Mouse (Mus musculus) MEL (cell line): ENCODE data around the gene Gstm4. TPM values are rescaled to one million over a fixed set of nuclear protein-coding genes. Genes with fewer than 3 reads are reported as not detected.

ENCODE experiments used
- DNase-seq: peaks from one replicate; pipeline ENCODE4 v3.0.0; 2011; ENCODE audit warnings: low read depth, low spot score
- H3K27ac ChIP-seq: 2 replicates; pipeline ENCODE4 v1.5.1; 2012; ENCODE audit warnings: low read depth, mild to moderate bottlenecking, control low read depth, low read length, moderate library complexity; ENCODE audit not compliant: control insufficient read depth
- H3K27me3 ChIP-seq, 2 experiments: fragments of 150-350 bp in 1 of 2; sonication (generic) in 1 of 2; 2 replicates each; pipeline ENCODE4 v1.6.1; 2012; ENCODE audit warnings: low read length in 2 of 2, mild to moderate bottlenecking in 2 of 2, improper control_type of control experiment in 1 of 2, moderate library complexity in 1 of 2; ENCODE audit not compliant: insufficient read depth in 2 of 2, control insufficient read depth in 1 of 2
- H3K36me3 ChIP-seq, 2 experiments: 2 replicates each; pipeline ENCODE4 v1.6.1; 2012 to 2014; ENCODE audit warnings: low read length in 2 of 2, improper control_type of control experiment in 1 of 2, inconsistent platforms in 1 of 2, mild to moderate bottlenecking in 1 of 2; ENCODE audit not compliant: insufficient read depth in 2 of 2, control insufficient read depth in 1 of 2
- H3K4me1 ChIP-seq, 2 experiments: fragments of 150-350 bp in 1 of 2; sonication (generic) in 1 of 2; 2 replicates each; pipeline ENCODE4 v1.6.1; 2012; ENCODE audit warnings: low read length in 2 of 2, improper control_type of control experiment in 1 of 2, mild to moderate bottlenecking in 1 of 2; ENCODE audit not compliant: insufficient read depth in 2 of 2, control insufficient read depth in 1 of 2
- H3K4me3 ChIP-seq, 2 experiments: fragments of 150-350 bp in 1 of 2; sonication (generic) in 1 of 2; 2 replicates each; pipeline ENCODE4 v1.5.1; 2012; ENCODE audit warnings: low read depth in 2 of 2, low read length in 2 of 2, mild to moderate bottlenecking in 2 of 2, moderate library complexity in 2 of 2, control low read depth in 1 of 2, improper control_type of control experiment in 1 of 2; ENCODE audit not compliant: control insufficient read depth in 1 of 2, insufficient read depth in 1 of 2
- H3K79me2 ChIP-seq: 2 replicates; pipeline ENCODE4 v1.6.1; 2012; ENCODE audit warnings: mild to moderate bottlenecking, low read length, moderate library complexity; ENCODE audit not compliant: control insufficient read depth, poor library complexity, insufficient read depth
- H3K9ac ChIP-seq: 2 replicates; pipeline ENCODE4 v1.6.1; 2012; ENCODE audit warnings: low read depth, mild to moderate bottlenecking, control low read depth, low read length, moderate library complexity; ENCODE audit not compliant: control insufficient read depth, poor library complexity, severe bottlenecking
- H3K9me3 ChIP-seq: fragments of 150-350 bp; sonication (generic); replicated peaks from 2 replicates; pipeline ENCODE4 v1.6.1; 2012; ENCODE audit warnings: mild to moderate bottlenecking, low read length, improper control_type of control experiment, moderate library complexity; ENCODE audit not compliant: insufficient read depth
- BHLHE40 ChIP-seq: IDR thresholded peaks from 2 replicates; pipeline ENCODE4 v1.6.1; 2012; ENCODE audit warnings: low read depth, mild to moderate bottlenecking, inconsistent platforms, low read length, improper control_type of control experiment, borderline replicate concordance
- CTCF ChIP-seq, 3 experiments: IDR thresholded peaks in 2 of 3; conservative IDR thresholded peaks in 1 of 3; 2 replicates each; pipeline ENCODE4 v1.5.1; 2011 to 2012; ENCODE audit warnings: low read length in 3 of 3, low read depth in 2 of 3, mild to moderate bottlenecking in 2 of 3, improper control_type of control experiment in 1 of 3, inconsistent platforms in 1 of 3, mixed read lengths in 1 of 3, moderate library complexity in 1 of 3; ENCODE audit not compliant: control insufficient read depth in 1 of 3, insufficient read depth in 1 of 3, poor library complexity in 1 of 3, severe bottlenecking in 1 of 3
- GABPA ChIP-seq: IDR thresholded peaks from 2 replicates; pipeline ENCODE4 v1.6.1; 2012; ENCODE audit warnings: low read depth, mild to moderate bottlenecking, inconsistent platforms, low read length, improper control_type of control experiment, moderate library complexity
- KAT2A ChIP-seq: conservative IDR thresholded peaks from 2 replicates; pipeline ENCODE4 v1.6.1; 2012; ENCODE audit warnings: low read depth, low read length, improper control_type of control experiment, inconsistent platforms
- MAFK ChIP-seq: IDR thresholded peaks from 2 replicates; pipeline ENCODE4 v1.6.1; 2011; ENCODE audit warnings: low read depth, mild to moderate bottlenecking, low read length, improper control_type of control experiment, borderline replicate concordance
- MAX ChIP-seq: IDR thresholded peaks from 2 replicates; pipeline ENCODE4 v1.6.1; 2011; ENCODE audit warnings: low read length, improper control_type of control experiment
- MXI1 ChIP-seq: IDR thresholded peaks from 2 replicates; pipeline ENCODE4 v1.6.1; 2011; ENCODE audit warnings: mild to moderate bottlenecking, low read depth, low read length, improper control_type of control experiment
- MYC ChIP-seq: IDR thresholded peaks from 2 replicates; pipeline ENCODE4 v1.6.1; 2011; ENCODE audit warnings: low read depth, mild to moderate bottlenecking, low read length, improper control_type of control experiment, moderate library complexity
- POLR2A ChIP-seq, 2 experiments: IDR thresholded peaks; 2 replicates each; pipeline ENCODE4 v1.6.1; 2011 to 2012; ENCODE audit warnings: low read length in 2 of 2, mild to moderate bottlenecking in 2 of 2, control low read depth in 1 of 2, improper control_type of control experiment in 1 of 2, low read depth in 1 of 2, moderate library complexity in 1 of 2; ENCODE audit not compliant: control insufficient read depth in 1 of 2, insufficient read depth in 1 of 2, poor library complexity in 1 of 2
- RAD21 ChIP-seq: IDR thresholded peaks from 2 replicates; pipeline ENCODE4 v1.6.1; 2011; ENCODE audit warnings: mild to moderate bottlenecking, low read depth, low read length, improper control_type of control experiment
- SIN3A ChIP-seq: IDR thresholded peaks from 2 replicates; pipeline ENCODE4 v1.6.1; 2012; ENCODE audit warnings: low read length, improper control_type of control experiment, inconsistent platforms
- SMC3 ChIP-seq: IDR thresholded peaks from 2 replicates; pipeline ENCODE4 v1.6.1; 2011; ENCODE audit warnings: low read depth, low read length, improper control_type of control experiment
- TAL1 ChIP-seq: IDR thresholded peaks from 2 replicates; pipeline ENCODE4 v1.6.1; 2012; ENCODE audit warnings: mild to moderate bottlenecking, inconsistent platforms, low read length, moderate library complexity, mixed read lengths
- USF2 ChIP-seq, 2 experiments: IDR thresholded peaks; 2 replicates each; pipeline ENCODE4 v1.6.1; 2011 to 2012; ENCODE audit warnings: improper control_type of control experiment in 2 of 2, low read length in 2 of 2, borderline replicate concordance in 1 of 2, inconsistent platforms in 1 of 2, low read depth in 1 of 2, mild to moderate bottlenecking in 1 of 2; ENCODE audit not compliant: insufficient read depth in 1 of 2
- ZC3H11A ChIP-seq: IDR thresholded peaks from 2 replicates; pipeline ENCODE4 v1.6.1; 2012; ENCODE audit warnings: low read depth, mild to moderate bottlenecking, inconsistent platforms, low read length, improper control_type of control experiment
- ZKSCAN1 ChIP-seq: IDR thresholded peaks from 2 replicates; pipeline ENCODE4 v1.6.1; 2012; ENCODE audit warnings: low read depth, mild to moderate bottlenecking, inconsistent platforms, low read length, improper control_type of control experiment, moderate library complexity
- polyA plus RNA-seq, 2 experiments: library from polyadenylated mRNA; stranded (reverse) in 1 of 2; unstranded in 1 of 2; fragments of >175 nt in 1 of 2; fragments of >200 nt in 1 of 2; gene quantifications; 2 replicates each; pipeline versions ENCODE4 v1.2.1 to v1.2.4; 2012; ENCODE audit warnings: low replicate concordance in 2 of 2, low read depth in 1 of 2; ENCODE audit not compliant: insufficient read length in 2 of 2, insufficient read depth in 1 of 2, missing spikeins in 1 of 2
- total RNA-seq: library from RNA; depleted of rRNA; stranded (reverse); fragments of 300-350 nt; gene quantifications from 2 replicates; pipeline ENCODE4 v1.2.3, GENCODE M21; 2012

The Gstm4 gene
- total and polyA plus RNA-seq, 3 experiments: 1.4 to 7.4 TPM; not detected in 1

DNA sequence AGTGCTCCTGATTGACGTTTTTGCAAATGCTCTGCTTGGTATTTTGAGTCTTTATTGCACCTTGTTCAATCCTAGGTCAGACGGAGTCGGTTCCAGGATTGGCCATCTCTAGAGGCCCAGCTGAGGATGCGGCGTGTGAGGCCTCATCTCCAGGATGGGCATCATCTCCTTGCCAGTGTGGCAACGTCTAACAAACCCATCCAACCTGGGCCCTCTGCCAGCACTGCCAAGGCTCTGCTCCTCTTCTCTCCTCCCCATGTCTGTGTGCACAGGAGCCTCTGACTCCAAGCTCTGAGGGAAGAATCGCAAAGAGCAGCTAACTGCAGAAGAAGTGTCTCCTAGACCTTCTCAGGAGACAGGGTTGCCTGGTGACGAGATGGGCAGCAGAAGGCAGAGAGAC lies 18.0 kb upstream of the Gstm4 start:
- no peaks in the 10 kb centered on the region for H3K79me2 ChIP-seq
- no peaks in the 10 kb centered on the region for H3K9me3 ChIP-seq
- no peaks in the 10 kb centered on the region for H3K4me1 ChIP-seq
- no peaks in the 10 kb centered on the region for H3K36me3 ChIP-seq
- H3K27me3 ChIP-seq: no peaks in the 10 kb centered on the region
- DNase-seq: no peak
- no peak for TF ChIP-seq MAFK
- H3K27ac ChIP-seq: no peak overlapping the region
- no peak overlapping the region for H3K9ac ChIP-seq
- H3K4me3 ChIP-seq: no peak overlapping the region

DNA sequence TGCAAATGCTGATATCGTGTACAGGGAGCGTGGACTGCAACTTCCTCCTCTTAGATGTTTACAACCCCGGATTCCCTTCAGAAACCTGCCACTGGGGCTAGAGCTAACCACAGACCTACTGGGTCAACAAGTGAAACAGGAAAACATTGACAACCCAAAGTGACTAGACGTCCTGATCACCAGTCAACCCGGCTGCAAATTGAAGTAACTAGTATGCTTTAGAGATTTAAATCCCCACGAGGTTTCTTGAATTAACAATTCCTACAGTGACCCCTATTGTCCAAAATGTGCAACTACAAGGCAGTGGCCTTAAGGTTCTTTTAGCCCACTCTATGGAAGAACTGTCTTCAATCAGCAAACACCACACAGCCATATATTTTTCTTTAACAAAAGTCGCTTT lies 16.7 kb upstream of the Gstm4 start:
- H3K9me3 ChIP-seq: no peaks in the 10 kb centered on the region
- TF ChIP-seq CTCF (IDR thresholded peaks at IDR 0.05 in 2 of 3, conservative IDR thresholded peaks at IDR 0.05 in 1 of 3; ENCODE audit: control insufficient read depth in 1 of 3, insufficient read depth in 1 of 3, low read depth in 2 of 3, low read length in 3 of 3, poor library complexity in 1 of 3, severe bottlenecking in 1 of 3) (peak in 2 of 3 experiments; percentile 91 to 92; a peak in 4 of 6 replicates), ZKSCAN1 (no peak), SIN3A (peak; percentile 84), GABPA (no peak), ZC3H11A (peak; percentile 65), USF2 (IDR thresholded peaks at IDR 0.05; ENCODE audit: borderline replicate concordance in 1 of 2, insufficient read depth in 1 of 2, low read depth in 1 of 2, low read length in 2 of 2) (no peak), MAX (peak; percentile 64; the same call in 1 of the 2 replicates), POLR2A (IDR thresholded peaks at IDR 0.05; ENCODE audit: control insufficient read depth in 1 of 2, insufficient read depth in 1 of 2, low read depth in 1 of 2, low read length in 2 of 2, poor library complexity in 1 of 2) (0 out of 4 replicates have a peak, but pooled peaks of 1 of the 2 experiments have one; percentile 22), KAT2A (no peak), SMC3 (peak; percentile 71), MXI1 (peak; percentile 91), RAD21 (peak; percentile 86), TAL1 (no peak), BHLHE40 (no peak), MYC (peak; percentile 95)
- H3K9ac ChIP-seq: peak overlapping the region; percentile 58
- DNase-seq: peak; percentile 89
- H3K27me3 ChIP-seq: peaks cover 0 to 4% of the 10 kb centered on the region in 2 experiments; a peak in 2 of 4 replicates
- no peaks in the 10 kb centered on the region for H3K36me3 ChIP-seq
- peak overlapping the region; percentile 40 to 50; a peak in 3 of 4 replicates for H3K4me3 ChIP-seq
- no peaks in the 10 kb centered on the region for H3K4me1 ChIP-seq
- H3K27ac ChIP-seq: no peak overlapping the region
- H3K79me2 ChIP-seq: no peaks in the 10 kb centered on the region
